Mouse (Mus musculus) neural tube, embryonic 14.5 days (tissue): Measurements from ENCODE around the gene Shcbp1l. TPM values are rescaled to one million over a fixed set of nuclear protein-coding genes. Genes with fewer than 3 reads are reported as not detected.
"Not testable (repeated sequence)": the region's sequence is repeated elsewhere in the genome, so short reads cannot be mapped to it uniquely, and the experiment has no call there.

Experiments used
- ATAC-seq: fragments of 200-750 bp; cut with Nextera tagmentation; 2 replicates; pipeline ENCODE4 v1.8.0; 2017; ENCODE audit warnings: low read depth, mild to moderate bottlenecking, moderate TSS enrichment, moderate library complexity
- H3K27ac ChIP-seq: fragments of 300-500 bp; sonication (generic); 2 replicates; pipeline ENCODE4 v1.5.1; 2014; ENCODE audit warnings: low read depth, mild to moderate bottlenecking, control low read depth, low read length, moderate library complexity, mixed read lengths
- H3K27me3 ChIP-seq: fragments of 300-500 bp; sonication (generic); 2 replicates; pipeline ENCODE4 v1.6.1; 2014; ENCODE audit warnings: low read length; ENCODE audit not compliant: control insufficient read depth, insufficient read depth
- H3K36me3 ChIP-seq: fragments of 300-500 bp; sonication (generic); 2 replicates; pipeline ENCODE4 v1.6.1; 2014; ENCODE audit warnings: low read length, mixed read lengths; ENCODE audit not compliant: control insufficient read depth, insufficient read depth
- H3K4me1 ChIP-seq: fragments of 300-500 bp; sonication (generic); 2 replicates; pipeline ENCODE4 v1.6.1; 2014; ENCODE audit warnings: low read length; ENCODE audit not compliant: control insufficient read depth, insufficient read depth
- H3K4me2 ChIP-seq: fragments of 300-500 bp; sonication (generic); 2 replicates; pipeline ENCODE4 v1.6.1; 2014; ENCODE audit warnings: mild to moderate bottlenecking, low read depth, low read length, control low read depth
- H3K4me3 ChIP-seq: fragments of 300-500 bp; sonication (generic); 2 replicates; pipeline ENCODE4 v1.5.1; 2014; ENCODE audit warnings: low read depth, low read length, control low read depth, mixed read lengths
- H3K9ac ChIP-seq: fragments of 300-500 bp; sonication (generic); replicated peaks from 2 replicates; pipeline ENCODE4 v1.6.1; 2014; ENCODE audit warnings: low read depth, mild to moderate bottlenecking, control low read depth, low read length, mixed read lengths
- H3K9me3 ChIP-seq: fragments of 300-500 bp; sonication (generic); 2 replicates; pipeline ENCODE4 v1.6.1; 2016; ENCODE audit warnings: low read length; ENCODE audit not compliant: control insufficient read depth
- WGBS: fragments of 180-500 bp; shearing (Covaris S2); extraction: QIAGEN DNeasy Blood & Tissue Kit; methylation state at CpG from one replicate; pipeline ENCODE4 v1.1.7; 2014; 5-methylcytosine and 5-hydroxymethylcytosine counted together
- polyA plus RNA-seq: library from polyadenylated mRNA; unstranded; fragments of >200 nt; fragmentation: Nextera tagmentation; extraction: Ambion mirVana; gene quantifications from 2 replicates; pipeline ENCODE4 v1.2.1, GENCODE M21; 2014

Shcbp1l gene
- polyA plus RNA-seq, 1 experiment from 2014 or later = 1.1 TPM

- Histone ChIP-seq H3K9ac (no peak overlapping the region), H3K27me3 (no peaks in the 10 kb centered on the region), H3K36me3 (no peaks in the 10 kb centered on the region), H3K9me3 (no peaks in the 10 kb centered on the region), H3K27ac (no peak overlapping the region), H3K4me1 (no peaks in the 10 kb centered on the region), H3K4me3 (no peak overlapping the region), H3K4me2 (no peak overlapping the region)
- WGBS = 2% methylated on average over 7 of the region's 7 CpGs
- peak; percentile 86 for ATAC-seq
These were observed 23.2 kb upstream of the Shcbp1l start for GRCm38 (mm10) chr1:153401765-153402164.

GRCm38 (mm10) chr1:153407641-153408040 is 17.3 kb upstream of the Shcbp1l start:
- not testable (repeated sequence) for H3K4me1 ChIP-seq, H3K9ac ChIP-seq, H3K27me3 ChIP-seq, H3K27ac ChIP-seq, H3K4me3 ChIP-seq, H3K9me3 ChIP-seq, H3K4me2 ChIP-seq, ATAC-seq, H3K36me3 ChIP-seq
- WGBS = 88% methylated on average over 11 of the region's 11 CpGs

- not testable (repeated sequence) for H3K27ac ChIP-seq, H3K4me3 ChIP-seq, H3K9me3 ChIP-seq, H3K4me2 ChIP-seq, H3K36me3 ChIP-seq, ATAC-seq, H3K27me3 ChIP-seq, H3K4me1 ChIP-seq, H3K9ac ChIP-seq
- WGBS = 90% methylated on average over 4 of the region's 5 CpGs
These were observed 16.7 kb upstream of the Shcbp1l start for GRCm38 (mm10) chr1:153408296-153408695.

- not testable (repeated sequence) for H3K9ac ChIP-seq, H3K9me3 ChIP-seq, H3K4me2 ChIP-seq, H3K27me3 ChIP-seq, H3K4me3 ChIP-seq, H3K27ac ChIP-seq, H3K4me1 ChIP-seq, ATAC-seq, H3K36me3 ChIP-seq
- 91% methylated on average over 1 of the region's 4 CpGs for WGBS
These were observed 14.0 kb upstream of the Shcbp1l start for GRCm38 (mm10) chr1:153410915-153411314.

GRCm38 (mm10) chr1:153411723-153412122 is 13.2 kb upstream of the Shcbp1l start:
- Histone ChIP-seq H3K27me3 (no peaks in the 10 kb centered on the region), H3K27ac (no peak overlapping the region), H3K4me3 (no peak overlapping the region), H3K4me2 (no peak overlapping the region), H3K9ac (no peak overlapping the region), H3K36me3 (no peaks in the 10 kb centered on the region), H3K4me1 (no peaks in the 10 kb centered on the region), H3K9me3 (no peaks in the 10 kb centered on the region)
- no peak for ATAC-seq
- 91% methylated on average over 6 of the region's 6 CpGs for WGBS

GRCm38 (mm10) chr1:153412663-153413396 is 12.1 kb upstream of the Shcbp1l start:
- not testable (repeated sequence) for H3K36me3 ChIP-seq, H3K4me3 ChIP-seq, H3K9ac ChIP-seq, H3K27ac ChIP-seq, H3K27me3 ChIP-seq, H3K9me3 ChIP-seq, H3K4me1 ChIP-seq, H3K4me2 ChIP-seq, ATAC-seq
- WGBS = 66% methylated on average over 3 of the region's 4 CpGs

- H3K4me1 ChIP-seq, H3K9me3 ChIP-seq, H3K27me3 ChIP-seq, ATAC-seq, H3K4me2 ChIP-seq, H3K9ac ChIP-seq, H3K4me3 ChIP-seq, H3K27ac ChIP-seq, H3K36me3 ChIP-seq: not testable (repeated sequence)
- 65% methylated on average over 13 of the region's 13 CpGs for WGBS
These were observed 11.5 kb upstream of the Shcbp1l start for GRCm38 (mm10) chr1:153413397-153414020.

- not testable (repeated sequence) for H3K27ac ChIP-seq
These were observed 10.7 kb upstream of the Shcbp1l start for GRCm38 (mm10) chr1:153414114-153414723.

GRCm38 (mm10) chr1:153414962-153415361 is 10.0 kb upstream of the Shcbp1l start:
- Histone ChIP-seq H3K9ac (no peak overlapping the region), H3K27ac (no peak overlapping the region), H3K9me3 (no peaks in the 10 kb centered on the region), H3K27me3 (no peaks in the 10 kb centered on the region), H3K4me1 (no peaks in the 10 kb centered on the region), H3K4me2 (no peak overlapping the region), H3K4me3 (no peak overlapping the region), H3K36me3 (no peaks in the 10 kb centered on the region)
- ATAC-seq = no peak
- WGBS = 92% methylated on average over 4 of the region's 4 CpGs

More at GRCm38 (mm10) chr1:153414114-153414723, 10.7 kb upstream of the Shcbp1l start:
- not testable (repeated sequence) for H3K4me3 ChIP-seq, H3K4me2 ChIP-seq, ATAC-seq, H3K36me3 ChIP-seq, H3K9me3 ChIP-seq, H3K9ac ChIP-seq, H3K27me3 ChIP-seq, H3K4me1 ChIP-seq
- WGBS = 88% methylated on average over 24 of the region's 24 CpGs
